Mouse (Mus musculus) stomach, embryonic 15.5 days (tissue): Measurements from ENCODE around the gene Capn11. TPM values are rescaled to one million over a fixed set of nuclear protein-coding genes. Genes with fewer than 3 reads are reported as not detected.

Source experiments
- ATAC-seq: fragments of 200-750 bp; cut with Nextera tagmentation; 2 replicates; pipeline ENCODE4 v1.8.0; 2017; ENCODE audit warnings: low read depth, moderate number of reproducible peaks, moderate TSS enrichment; ENCODE audit not compliant: insufficient read depth, low FRiP score
- H3K27ac ChIP-seq: fragments of 300-500 bp; sonication (generic); 2 replicates; pipeline ENCODE4 v1.5.1; 2015; ENCODE audit warnings: mild to moderate bottlenecking, inconsistent platforms
- H3K27me3 ChIP-seq: fragments of 300-500 bp; sonication (generic); replicated peaks from 2 replicates; pipeline ENCODE4 v1.6.1; 2015; ENCODE audit warnings: inconsistent platforms
- H3K36me3 ChIP-seq: fragments of 300-500 bp; sonication (generic); 2 replicates; pipeline ENCODE4 v1.6.1; 2015; ENCODE audit warnings: inconsistent platforms
- H3K4me1 ChIP-seq: fragments of 300-500 bp; sonication (generic); 2 replicates; pipeline ENCODE4 v1.6.1; 2015; ENCODE audit warnings: inconsistent platforms
- H3K4me2 ChIP-seq: fragments of 300-500 bp; sonication (generic); 2 replicates; pipeline ENCODE4 v1.6.1; 2015; ENCODE audit warnings: mild to moderate bottlenecking, inconsistent platforms
- H3K4me3 ChIP-seq: fragments of 300-500 bp; sonication (generic); replicated peaks from 2 replicates; pipeline ENCODE4 v1.5.1; 2015; ENCODE audit warnings: inconsistent platforms
- H3K9ac ChIP-seq: fragments of 300-500 bp; sonication (generic); 2 replicates; pipeline ENCODE4 v1.6.1; 2015; ENCODE audit warnings: inconsistent platforms
- H3K9me3 ChIP-seq: fragments of 300-500 bp; sonication (generic); 2 replicates; pipeline ENCODE4 v1.6.1; 2016; ENCODE audit warnings: inconsistent platforms
- WGBS: fragments of 180-500 bp; shearing (Covaris S2); methylation state at CpG from one replicate; pipeline ENCODE4 v1.1.7; 2015; 5-methylcytosine and 5-hydroxymethylcytosine counted together
- polyA plus RNA-seq: library from polyadenylated mRNA; unstranded; fragments of >200 nt; fragmentation: Nextera tagmentation; extraction: Ambion mirVana; gene quantifications from 2 replicates; pipeline ENCODE4 v1.2.1, GENCODE M21; 2015

Gene Capn11
- polyA plus RNA-seq, 1 experiment from 2014 or later, result 0.26 TPM

DNA sequence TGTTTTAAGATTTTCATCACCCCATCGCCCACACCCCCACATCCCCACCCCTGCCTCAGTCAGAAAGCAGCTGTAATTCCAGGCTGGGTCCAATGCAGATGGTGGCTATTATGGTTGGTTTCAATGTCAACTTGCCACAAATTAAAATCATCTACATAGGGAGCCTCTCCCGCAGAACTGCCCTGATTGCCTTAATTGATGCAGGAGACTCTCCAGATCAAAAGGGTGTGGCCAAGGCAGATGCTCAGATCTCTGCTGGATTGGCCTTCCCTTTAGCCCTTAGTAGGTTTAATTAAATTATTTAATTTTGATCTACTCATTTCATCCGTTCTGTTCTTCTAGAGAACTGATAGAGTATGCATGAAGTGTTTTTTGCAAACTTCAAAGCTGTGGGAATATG is 56.1 kb downstream of the Capn11 start:
- H3K4me3 ChIP-seq, result no peak overlapping the region
- 83% methylated on average over 3 of the region's 3 CpGs for WGBS

DNA sequence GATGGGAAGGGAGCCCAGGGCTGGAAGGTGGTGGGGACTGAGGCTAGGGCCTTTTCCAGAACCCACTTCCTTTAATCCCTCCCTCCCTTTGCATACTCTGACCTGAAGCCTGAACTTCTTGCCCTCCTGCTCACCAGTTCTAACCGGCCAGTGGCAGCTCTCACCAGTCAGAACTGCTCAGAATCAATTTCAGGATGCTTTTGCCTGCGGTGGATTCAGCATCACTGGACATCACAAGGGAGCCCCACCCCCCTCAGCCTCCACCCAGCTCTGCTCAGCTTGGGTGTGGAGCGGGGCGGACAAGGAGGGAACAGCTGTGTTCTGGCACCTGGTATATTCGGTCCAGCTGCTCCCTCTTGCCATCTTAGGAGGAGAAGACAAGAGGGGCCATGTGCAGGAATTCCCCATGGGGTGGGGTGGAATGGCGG is 57.2 kb downstream of the Capn11 start, which contains the start of gene Mymx:
Gene Mymx (minus strand): TSS at position 226 of the 428 bp plus-strand sequence.
- H3K36me3 ChIP-seq, result no peaks in the 10 kb centered on the region
- H3K9ac ChIP-seq, result no peak within 1 kb of the TSS
- 52% methylated on average over 6 of the region's 6 CpGs for whole genome bisulfite sequencing
- 0 out of 2 replicates have a peak within 1 kb of the TSS, but pooled peaks have one; percentile 17 for H3K4me2 ChIP-seq
- H3K27me3 ChIP-seq, result no peaks in the 10 kb centered on the region
- peaks cover 25% of the 10 kb centered on the region for H3K4me1 ChIP-seq
- H3K9me3 ChIP-seq, result no peaks in the 10 kb centered on the region
- H3K27ac ChIP-seq, result no peak within 1 kb of the TSS
- H3K4me3 ChIP-seq, result no peak within 1 kb of the TSS
- ATAC-seq, result no peak

More for the DNA sequence above, 56.1 kb downstream of the Capn11 start:
- Histone ChIP-seq H3K9ac (no peak overlapping the region), H3K4me2 (no peak overlapping the region), H3K9me3 (no peaks in the 10 kb centered on the region), H3K27me3 (no peaks in the 10 kb centered on the region), H3K27ac (no peak overlapping the region), H3K4me1 (peaks cover 21% of the 10 kb centered on the region), H3K36me3 (no peaks in the 10 kb centered on the region)
- ATAC-seq, result no peak

DNA sequence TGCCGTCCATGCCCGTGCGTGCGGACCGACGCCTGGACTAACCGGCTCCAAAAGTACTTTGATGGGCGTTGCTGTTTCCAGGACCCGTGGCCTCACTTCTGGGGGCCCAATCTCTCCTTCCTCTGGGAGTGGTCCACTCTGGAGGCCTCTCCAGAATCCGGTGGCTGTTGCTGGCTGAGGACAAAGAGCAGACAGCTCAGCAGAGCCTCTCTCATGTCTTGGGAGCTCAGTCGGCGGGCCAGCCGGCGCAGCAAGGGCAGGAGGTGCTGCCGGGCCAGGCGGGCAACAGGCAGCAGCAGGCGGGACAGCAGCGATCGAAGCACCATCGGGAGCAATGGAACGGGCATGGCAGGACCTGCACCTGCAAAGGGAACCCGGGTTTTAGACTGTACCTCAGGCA is 57.8 kb downstream of the Capn11 start:
- Histone ChIP-seq H3K27ac (no peak overlapping the region), H3K9ac (no peak overlapping the region), H3K27me3 (no peaks in the 10 kb centered on the region), H3K9me3 (no peaks in the 10 kb centered on the region), H3K36me3 (no peaks in the 10 kb centered on the region), H3K4me2 (0 out of 2 replicates have a peak overlapping the region, but pooled peaks have one; percentile 17), H3K4me1 (peaks cover 31% of the 10 kb centered on the region), H3K4me3 (no peak overlapping the region)
- no peak for ATAC-seq
- 23% methylated on average over 22 of the region's 22 CpGs for WGBS

DNA sequence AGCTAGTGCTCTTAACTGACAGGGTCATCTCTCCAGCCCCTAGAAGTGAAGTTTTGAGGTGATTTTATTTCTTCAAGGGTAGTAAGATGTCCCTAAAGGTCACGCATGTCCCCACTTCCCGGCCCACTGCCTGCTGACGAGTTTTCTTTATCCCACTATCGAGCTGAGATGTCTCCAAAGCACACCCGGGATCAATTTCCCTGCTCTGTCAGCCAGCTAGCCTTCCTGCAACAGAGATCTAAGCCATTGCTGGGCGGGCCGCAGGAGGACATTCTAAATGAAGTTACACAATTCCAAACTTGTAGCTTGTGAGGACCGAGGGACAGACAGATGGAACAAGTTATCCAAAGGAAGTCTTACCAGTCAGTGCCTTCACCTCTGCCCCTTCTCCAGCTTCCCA is 58.9 kb downstream of the Capn11 start:
- no peak for ATAC-seq
- Histone ChIP-seq H3K27ac (no peak overlapping the region), H3K36me3 (no peaks in the 10 kb centered on the region), H3K4me1 (peaks cover 42% of the 10 kb centered on the region), H3K4me2 (no peak overlapping the region), H3K9me3 (no peaks in the 10 kb centered on the region), H3K9ac (no peak overlapping the region), H3K4me3 (no peak overlapping the region), H3K27me3 (no peaks in the 10 kb centered on the region)
- 70% methylated on average over 8 of the region's 8 CpGs for WGBS

DNA sequence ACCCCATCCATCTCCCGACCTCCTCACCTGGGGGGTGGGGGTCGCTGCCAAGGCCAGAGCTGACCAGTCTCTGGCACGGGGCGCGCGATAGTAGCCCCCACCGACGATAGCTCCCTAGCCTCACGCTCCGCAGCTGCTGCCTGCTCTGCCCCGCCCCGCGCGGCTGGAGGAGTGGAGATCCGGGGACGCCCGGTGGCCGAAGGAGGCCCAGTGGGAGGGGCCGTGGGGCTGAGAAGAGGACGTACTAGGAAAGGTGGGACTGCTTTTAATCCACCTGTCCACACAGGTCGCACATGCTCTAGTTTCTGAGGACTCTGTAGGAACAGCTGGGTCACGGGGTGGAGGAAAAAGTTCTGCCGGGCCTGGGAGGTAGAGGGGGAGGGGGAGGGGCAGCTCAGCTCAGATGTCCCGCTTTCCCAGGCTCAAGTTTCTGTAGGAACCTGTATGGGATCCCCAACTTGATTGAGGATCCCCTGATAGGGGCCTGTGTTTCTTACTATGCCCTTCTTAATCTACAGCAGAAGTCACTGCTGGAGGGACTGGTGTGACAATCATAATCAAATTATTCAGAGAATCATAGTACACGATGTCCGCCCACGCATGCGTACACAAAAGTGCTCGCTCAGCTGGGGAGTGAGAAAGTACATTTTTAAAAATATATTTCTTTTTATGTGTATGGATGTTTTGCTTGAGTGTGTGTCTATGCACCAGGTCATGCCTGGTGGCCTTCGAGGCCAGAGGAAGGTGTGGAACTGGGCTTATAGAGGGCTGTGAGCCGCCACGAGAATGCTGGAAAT is 59.5 kb downstream of the Capn11 start, which contains the start of gene Slc29a1:
Gene Slc29a1 (minus strand): TSS at position 161 of the 797 bp plus-strand sequence.
- Histone ChIP-seq H3K27ac (peak within 1 kb of the TSS; percentile 37; the same call in 1 of the 2 replicates), H3K27me3 (no peaks in the 10 kb centered on the region), H3K4me3 (peak within 1 kb of the TSS; percentile 33), H3K4me2 (peak within 1 kb of the TSS; percentile 72), H3K9me3 (no peaks in the 10 kb centered on the region), H3K36me3 (no peaks in the 10 kb centered on the region), H3K4me1 (peaks cover 48% of the 10 kb centered on the region), H3K9ac (no peak within 1 kb of the TSS)
- WGBS, result 18% methylated on average over 30 of the region's 32 CpGs
- peak; percentile 48 for ATAC-seq

DNA sequence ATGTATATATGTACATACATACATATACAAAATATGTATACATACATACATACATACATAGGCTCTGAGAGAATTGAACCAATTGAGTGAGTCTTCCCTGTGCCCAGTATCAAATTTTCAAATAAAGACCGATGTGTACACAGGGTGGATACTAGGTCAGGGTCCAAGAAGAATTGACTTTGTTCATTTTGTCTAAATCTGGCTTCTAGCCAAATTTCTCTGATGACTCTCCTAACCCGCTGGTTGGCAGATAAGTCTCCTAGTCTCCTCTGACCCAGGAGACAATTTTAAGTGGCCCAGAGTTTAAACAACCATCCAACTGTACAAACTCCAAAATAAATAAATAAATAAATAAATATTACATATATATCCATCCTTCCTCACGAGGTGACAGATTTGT is 60.2 kb downstream of the Capn11 start:
- H3K9ac ChIP-seq, result no peak overlapping the region
- ATAC-seq, result peak; percentile 3; the same call in 1 of the 2 replicates
- H3K9me3 ChIP-seq, result no peaks in the 10 kb centered on the region
- WGBS, result 29% methylated on average over 3 of the region's 3 CpGs
- peak overlapping the region; percentile 33 for H3K4me3 ChIP-seq
- H3K27ac ChIP-seq, result peak overlapping the region; percentile 37; the same call in 1 of the 2 replicates
- no peaks in the 10 kb centered on the region for H3K36me3 ChIP-seq
- H3K27me3 ChIP-seq, result no peaks in the 10 kb centered on the region
- H3K4me2 ChIP-seq, result peak overlapping the region; percentile 72
- H3K4me1 ChIP-seq, result peaks cover 55% of the 10 kb centered on the region

DNA sequence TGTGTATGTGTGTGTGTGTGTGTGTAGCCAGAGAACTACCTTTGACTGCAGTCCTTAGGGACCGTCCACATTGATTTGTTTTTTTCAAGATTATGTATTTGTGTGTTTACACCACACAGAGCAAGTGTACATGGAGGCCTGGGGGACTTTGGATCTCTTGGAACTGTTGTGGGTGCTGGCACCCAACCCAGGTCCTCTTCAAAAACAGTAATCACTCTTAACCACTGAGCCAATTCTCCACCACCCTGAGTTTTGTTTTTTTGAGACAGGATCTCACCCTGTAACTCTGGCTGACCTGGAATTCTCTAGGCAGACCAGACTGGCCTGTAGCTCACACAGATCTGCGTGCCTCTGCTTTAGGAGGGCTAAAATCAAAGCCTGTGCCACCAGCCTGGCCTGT is 60.7 kb downstream of the Capn11 start:
- 84% methylated on average over 2 of the region's 2 CpGs for WGBS
- H3K9ac ChIP-seq, result no peak overlapping the region
- H3K4me1 ChIP-seq, result peaks cover 60% of the 10 kb centered on the region
- H3K27ac ChIP-seq, result no peak overlapping the region
- no peaks in the 10 kb centered on the region for H3K9me3 ChIP-seq
- H3K4me3 ChIP-seq, result no peak overlapping the region
- H3K4me2 ChIP-seq, result no peak overlapping the region
- H3K36me3 ChIP-seq, result no peaks in the 10 kb centered on the region
- no peak for ATAC-seq
- no peaks in the 10 kb centered on the region for H3K27me3 ChIP-seq

DNA sequence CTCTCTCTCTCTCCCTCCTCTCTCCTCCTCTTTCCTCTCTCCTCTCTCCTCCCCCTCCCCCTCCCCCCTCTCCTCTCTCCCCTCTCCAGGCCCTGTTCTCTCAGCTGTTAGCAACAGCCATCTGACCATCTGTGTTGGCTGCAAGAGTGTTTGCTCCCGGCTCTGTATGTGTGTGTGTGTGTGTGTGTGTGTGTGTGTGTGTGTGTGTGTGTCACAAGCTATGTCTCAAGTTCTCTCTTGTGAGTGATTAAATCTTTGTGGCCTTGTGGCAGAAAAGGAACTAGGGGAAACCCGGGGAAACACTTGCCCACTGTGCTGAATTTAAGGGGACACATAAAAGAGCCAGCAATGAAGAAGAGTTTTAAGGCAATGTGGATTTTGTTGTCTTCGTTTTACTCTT is 61.3 kb downstream of the Capn11 start:
- H3K9me3 ChIP-seq, result no peaks in the 10 kb centered on the region
- H3K27me3 ChIP-seq, result no peaks in the 10 kb centered on the region
- H3K4me2 ChIP-seq, result no peak overlapping the region
- 31% methylated on average over 3 of the region's 3 CpGs for WGBS
- no peak for ATAC-seq
- peaks cover 66% of the 10 kb centered on the region for H3K4me1 ChIP-seq
- no peaks in the 10 kb centered on the region for H3K36me3 ChIP-seq
- H3K9ac ChIP-seq, result no peak overlapping the region
- no peak overlapping the region for H3K4me3 ChIP-seq
- H3K27ac ChIP-seq, result no peak overlapping the region

DNA sequence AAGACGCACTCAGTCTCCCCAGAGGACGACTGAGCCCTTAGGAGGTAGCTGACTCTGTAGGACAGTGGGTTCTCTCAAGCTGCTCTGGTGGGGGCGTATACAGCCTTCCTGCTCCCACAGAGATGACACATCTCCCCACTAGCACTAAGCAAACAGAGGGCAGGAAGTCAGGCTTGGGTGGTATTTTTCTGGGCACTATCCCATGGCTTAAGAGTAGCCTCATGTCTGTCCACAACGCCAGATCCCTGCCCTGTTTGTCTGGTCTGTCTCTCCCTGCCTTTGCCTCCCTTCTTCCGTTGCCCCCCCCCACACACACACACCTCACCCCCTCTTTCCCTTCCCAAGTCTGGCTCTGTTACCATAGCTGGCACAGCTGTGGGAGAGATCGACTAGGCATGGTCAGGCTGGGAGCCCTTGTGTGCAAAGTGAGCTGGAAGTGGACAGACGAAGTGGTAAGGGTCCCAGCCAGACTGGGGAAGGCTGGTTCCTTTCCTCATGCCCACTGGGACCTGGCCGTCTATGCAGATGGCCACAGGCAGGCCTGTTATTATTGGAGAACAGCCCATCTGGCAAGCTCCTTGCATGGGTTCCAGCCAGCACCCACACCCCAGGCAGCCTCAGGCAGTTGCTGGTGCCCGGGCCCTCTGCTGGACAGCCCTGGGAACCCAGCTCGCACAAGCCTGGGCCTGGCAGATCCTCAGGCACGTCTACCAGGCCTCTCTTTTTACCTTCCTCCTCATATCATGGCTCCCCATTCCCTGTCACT is 62.3 kb downstream of the Capn11 start:
- peaks cover 71% of the 10 kb centered on the region for H3K4me1 ChIP-seq
- peak overlapping the region; percentile 100; the same call in 1 of the 2 replicates for H3K4me2 ChIP-seq
- H3K4me3 ChIP-seq, result no peak overlapping the region
- no peaks in the 10 kb centered on the region for H3K9me3 ChIP-seq
- H3K27me3 ChIP-seq, result no peaks in the 10 kb centered on the region
- peak; percentile 32; the same call in 1 of the 2 replicates for ATAC-seq
- peak overlapping the region; percentile 35; the same call in 1 of the 2 replicates for H3K27ac ChIP-seq
- H3K36me3 ChIP-seq, result no peaks in the 10 kb centered on the region
- no peak overlapping the region for H3K9ac ChIP-seq
- 38% methylated on average over 11 of the region's 11 CpGs for WGBS

DNA sequence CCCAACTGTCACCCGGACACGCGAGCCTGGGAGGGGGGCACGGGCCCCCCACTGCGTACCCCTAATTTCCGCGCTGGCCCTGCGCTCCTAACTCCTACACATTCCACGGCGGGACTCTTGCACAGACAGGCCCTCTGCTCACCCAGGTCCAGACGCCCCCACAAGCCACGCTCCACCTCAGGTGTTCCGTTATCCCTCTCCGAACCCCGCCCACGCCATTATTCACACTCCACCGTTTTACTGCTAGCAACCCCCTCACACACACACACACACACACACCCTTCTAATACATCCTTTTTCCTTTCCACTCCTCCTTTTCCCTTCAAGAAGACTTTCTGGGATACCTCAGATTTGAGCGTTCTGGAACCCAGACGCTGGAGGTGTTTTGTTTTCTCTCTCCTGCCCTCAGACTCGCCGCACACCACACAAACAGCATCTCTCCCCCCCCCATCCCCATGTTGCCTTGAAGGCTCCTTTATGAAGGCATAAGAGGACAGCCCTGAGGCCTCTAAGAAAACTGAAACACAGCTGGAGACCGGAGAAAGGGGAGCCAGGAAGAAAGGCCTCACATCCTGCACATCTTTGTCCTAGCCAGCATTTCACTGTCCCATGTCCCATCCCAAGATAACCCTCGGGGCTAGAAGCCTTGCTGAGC is 63.3 kb downstream of the Capn11 start:
- 14% methylated on average over 22 of the region's 23 CpGs for WGBS
- ATAC-seq, result no peak
- Histone ChIP-seq H3K27me3 (no peaks in the 10 kb centered on the region), H3K9me3 (no peaks in the 10 kb centered on the region), H3K9ac (no peak overlapping the region), H3K27ac (peak overlapping the region; percentile 49; the same call in 1 of the 2 replicates), H3K4me3 (peak overlapping the region; percentile 62), H3K36me3 (no peaks in the 10 kb centered on the region), H3K4me1 (peaks cover 67% of the 10 kb centered on the region), H3K4me2 (peak overlapping the region; percentile 100)

DNA sequence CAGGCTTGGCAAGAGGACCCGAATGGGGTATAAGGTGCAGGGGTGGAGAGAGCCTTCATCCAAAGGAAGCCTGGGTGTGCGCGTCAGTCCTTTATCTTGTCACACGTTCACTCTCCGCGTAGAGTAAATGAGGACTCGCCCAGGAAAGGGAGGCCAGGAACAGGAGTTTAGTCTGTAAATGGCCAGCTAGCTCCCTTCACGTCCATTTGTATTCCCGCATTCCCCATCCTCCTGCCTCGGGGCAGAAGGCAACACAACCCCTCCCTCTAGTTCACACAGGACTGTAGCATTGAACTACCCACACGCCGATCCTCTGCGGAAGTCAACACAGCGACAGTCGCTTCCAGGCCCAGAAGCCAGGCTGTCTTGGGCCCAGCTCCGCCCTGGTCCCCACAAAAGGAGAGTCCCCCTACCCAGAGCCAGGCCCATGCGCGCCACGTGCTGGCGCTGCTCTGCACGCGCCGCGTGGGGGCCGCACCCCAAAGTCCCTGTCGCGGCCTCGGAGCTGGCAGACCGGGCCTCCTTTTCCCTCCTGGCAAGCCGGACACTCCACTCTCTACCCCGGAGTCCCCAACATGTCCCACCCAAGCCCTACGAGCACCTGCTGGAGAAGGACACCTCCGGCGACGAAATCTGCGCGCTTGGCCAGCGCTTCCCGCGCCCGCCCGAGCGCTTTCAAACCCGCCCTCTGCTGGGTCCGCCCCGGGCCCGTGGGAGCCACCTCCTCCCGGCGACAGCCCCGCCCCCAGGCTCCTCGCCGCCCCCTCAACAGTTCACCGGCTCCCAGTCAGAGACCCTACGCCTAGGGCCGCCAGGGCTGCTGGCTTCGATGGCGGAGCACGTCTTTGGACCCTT is 64.0 kb downstream of the Capn11 start:
- peak overlapping the region; percentile 49 for H3K27ac ChIP-seq

More for the DNA sequence above, 64.0 kb downstream of the Capn11 start:
- peak overlapping the region; percentile 73 for H3K9ac ChIP-seq
- peaks cover 66% of the 10 kb centered on the region for H3K4me1 ChIP-seq
- peak overlapping the region; percentile 100 for H3K4me2 ChIP-seq
- under 1% methylated on average over 57 of the region's 58 CpGs for WGBS
- no peaks in the 10 kb centered on the region for H3K27me3 ChIP-seq
- H3K9me3 ChIP-seq, result no peaks in the 10 kb centered on the region
- no peaks in the 10 kb centered on the region for H3K36me3 ChIP-seq
- peak overlapping the region; percentile 62 for H3K4me3 ChIP-seq
- peak; percentile 53 for ATAC-seq
